Mouse (Mus musculus) cerebellum, postnatal 4 days (tissue): Measurements from ENCODE around the gene Gm20931.
"Not testable (repeated sequence)": the region's sequence is repeated elsewhere in the genome, so short reads cannot be mapped to it uniquely, and the experiment has no call there.

Source experiments
- DNase-seq, 2 experiments: peaks; one replicate each; pipeline ENCODE4 v3.0.0; 2022; ENCODE audit warnings: low spot score in 2 of 2, mixed read lengths in 1 of 2

The Gm20931 gene

GRCm38 (mm10) chrY:55213420-55213819 lies at the start of gene Gm20931:
Gene Gm20931 (plus strand): TSS chrY:55213720.
- not testable (repeated sequence) for DNase-seq
